In the genomic region with DNA sequence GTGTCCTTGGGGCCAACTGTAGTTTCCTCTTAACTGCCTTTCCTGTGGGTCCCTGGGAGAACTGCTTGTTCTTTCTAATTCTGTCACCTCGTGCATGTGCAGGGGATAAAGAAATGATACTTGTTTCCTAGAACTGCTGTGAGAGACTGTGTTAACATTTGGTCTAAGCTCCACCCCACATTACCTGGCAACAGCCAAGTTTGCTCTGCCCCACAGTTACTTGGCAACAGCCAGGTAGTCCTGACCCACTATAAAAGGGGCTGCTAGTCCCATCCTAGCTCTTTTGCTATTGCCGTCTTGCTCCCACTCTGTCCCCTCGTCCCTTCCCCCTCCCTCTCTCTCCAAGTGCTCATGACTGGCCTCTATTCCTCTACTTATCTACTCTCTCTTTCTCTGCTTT, we compare ENCODE assay signal across 24 mouse cellular contexts. TPM values are rescaled to one million over a fixed set of nuclear protein-coding genes. Genes with fewer than 3 reads are reported as not detected.
A peak's percentile ranks its signal among the peaks of the same experiment; 100 is the strongest.
DNase-seq lines count a peak whose midpoint lies in the region; ATAC-seq and TF ChIP-seq lines count a peak whose summit lies in the region.
"Had no signal": no experiment of that assay in that cellular context is flagged by ENCODE, and none has a peak within 500 bp of the region (broad histone marks: within the 10 kb centered on the region; RNA-seq: fewer than 3 reads in every experiment).

No protein-coding gene starts in this region.

- no peak for DNase-seq in midbrain, embryonic 14.5 days
- no peak for DNase-seq in neural tube, embryonic 10.5 days (ENCODE audit: extremely low spot score, low spot score)
- DNase-seq in stomach, postnatal 0 days (ENCODE audit: low spot score): peak; percentile 19
- no peak for DNase-seq in adrenal gland, postnatal 10 days
- DNase-seq: adrenal gland, adult 8-10 months; cerebellum, adult 11 months; cerebellum, adult 8-10 months; cerebellum, postnatal 14 days; gastrocnemius, postnatal 36 days; heart, adult 11 months; heart, postnatal 36 days had no signal

- H3K4me2 ChIP-seq in forebrain, embryonic 16.5 days (ENCODE audit: low read length): no peak overlapping the region; the same call in 1 of the 2 replicates
- H3K4me2 ChIP-seq in forebrain, embryonic 12.5 days: no peak overlapping the region
- peak overlapping the region; percentile 31; the same call in 1 of the 2 replicates for H3K4me2 ChIP-seq in midbrain, embryonic 12.5 days (replicated peaks)
- no peak overlapping the region for H3K4me2 ChIP-seq in midbrain, embryonic 14.5 days (ENCODE audit: low read length)
- H3K4me2 ChIP-seq in neural tube, embryonic 12.5 days (replicated peaks): 0 out of 2 replicates have a peak overlapping the region, but pooled peaks have one; percentile 10
- no peak overlapping the region for H3K4me2 ChIP-seq in stomach, postnatal 0 days (replicated peaks; ENCODE audit: low read depth)
- H3K4me2 ChIP-seq: embryonic facial prominence, embryonic 15.5 days had no signal

- H3K9me3 ChIP-seq in forebrain, embryonic 16.5 days (ENCODE audit: control insufficient read depth, low read length): no peaks in the 10 kb centered on the region
- no peaks in the 10 kb centered on the region for H3K9me3 ChIP-seq in forebrain, embryonic 12.5 days
- H3K9me3 ChIP-seq in midbrain, embryonic 12.5 days: no peaks in the 10 kb centered on the region
- H3K9me3 ChIP-seq in midbrain, embryonic 14.5 days (ENCODE audit: control insufficient read depth, low read length): no peaks in the 10 kb centered on the region
- H3K9me3 ChIP-seq in neural tube, embryonic 12.5 days: no peaks in the 10 kb centered on the region
- H3K9me3 ChIP-seq in stomach, postnatal 0 days (ENCODE audit: control insufficient read depth, low read length): no peaks in the 10 kb centered on the region
- H3K9me3 ChIP-seq: embryonic facial prominence, embryonic 15.5 days; heart, embryonic 13.5 days; hindbrain, embryonic 13.5 days had no signal

- TF ChIP-seq EP300 in stomach, postnatal 0 days (optimal IDR thresholded peaks at IDR 0.05): no peak

- 24% methylated on average over 3 of the region's 3 CpGs for WGBS in forebrain, embryonic 16.5 days
- 26% methylated on average over 3 of the region's 3 CpGs for whole genome bisulfite sequencing in forebrain, embryonic 12.5 days
- 27% methylated on average over 3 of the region's 3 CpGs for WGBS in midbrain, embryonic 12.5 days
- 21% methylated on average over 3 of the region's 3 CpGs for WGBS in midbrain, embryonic 14.5 days
- WGBS in neural tube, embryonic 12.5 days: 35% methylated on average over 3 of the region's 3 CpGs
- 41% methylated on average over 3 of the region's 3 CpGs for WGBS in stomach, postnatal 0 days

- H3K9ac ChIP-seq in forebrain, embryonic 16.5 days (replicated peaks; ENCODE audit: low read depth, low read length): no peak overlapping the region
- H3K9ac ChIP-seq in forebrain, embryonic 12.5 days: no peak overlapping the region
- H3K9ac ChIP-seq in midbrain, embryonic 12.5 days (replicated peaks): no peak overlapping the region
- no peak overlapping the region for H3K9ac ChIP-seq in midbrain, embryonic 14.5 days (replicated peaks; ENCODE audit: low read length)
- no peak overlapping the region for H3K9ac ChIP-seq in neural tube, embryonic 12.5 days
- H3K9ac ChIP-seq in stomach, postnatal 0 days (ENCODE audit: low read length): no peak overlapping the region
- H3K9ac ChIP-seq: embryonic facial prominence, embryonic 15.5 days; heart, embryonic 13.5 days; hindbrain, embryonic 13.5 days had no signal

- H3K27me3 ChIP-seq in forebrain, embryonic 16.5 days (replicated peaks; ENCODE audit: control insufficient read depth, insufficient read depth, low read length): no peaks in the 10 kb centered on the region
- H3K27me3 ChIP-seq in forebrain, embryonic 12.5 days: peaks cover 50% of the 10 kb centered on the region
- peaks cover 69% of the 10 kb centered on the region for H3K27me3 ChIP-seq in midbrain, embryonic 12.5 days
- 0 out of 2 replicates have a peak, but pooled peaks cover 3% of the 10 kb centered on the region for H3K27me3 ChIP-seq in midbrain, embryonic 14.5 days (ENCODE audit: control insufficient read depth, insufficient read depth, low read length)
- no peaks in the 10 kb centered on the region for H3K27me3 ChIP-seq in neural tube, embryonic 12.5 days (replicated peaks)
- no peaks in the 10 kb centered on the region for H3K27me3 ChIP-seq in stomach, postnatal 0 days (ENCODE audit: control insufficient read depth, insufficient read depth, low read length)
- H3K27me3 ChIP-seq: heart, embryonic 13.5 days; Patski had no signal

- peak; percentile 4; the same call in 1 of the 2 replicates for ATAC-seq in forebrain, embryonic 16.5 days
- ATAC-seq in forebrain, embryonic 12.5 days (ENCODE audit: low FRiP score): no peak
- ATAC-seq in midbrain, embryonic 12.5 days (ENCODE audit: low FRiP score, low read depth): no peak
- ATAC-seq in midbrain, embryonic 14.5 days (ENCODE audit: low FRiP score, low TSS enrichment): no peak
- ATAC-seq in neural tube, embryonic 12.5 days (ENCODE audit: low FRiP score, low read depth): no peak
- no peak for ATAC-seq in stomach, postnatal 0 days (ENCODE audit: low FRiP score, low TSS enrichment)
- ATAC-seq: intestine, embryonic 16.5 days; Patski had no signal

- no peak for TF ChIP-seq CTCF in stomach, postnatal 0 days (IDR thresholded peaks at IDR 0.05; ENCODE audit: low read depth)

- peaks cover 11% of the 10 kb centered on the region for H3K4me1 ChIP-seq in forebrain, embryonic 16.5 days (replicated peaks; ENCODE audit: control insufficient read depth, insufficient read depth, low read length)
- peaks cover 19% of the 10 kb centered on the region for H3K4me1 ChIP-seq in forebrain, embryonic 12.5 days
- peaks cover 19% of the 10 kb centered on the region for H3K4me1 ChIP-seq in midbrain, embryonic 12.5 days
- peaks cover 9% of the 10 kb centered on the region for H3K4me1 ChIP-seq in midbrain, embryonic 14.5 days (ENCODE audit: control insufficient read depth, insufficient read depth, low read length)
- 0 out of 2 replicates have a peak, but pooled peaks cover 8% of the 10 kb centered on the region for H3K4me1 ChIP-seq in neural tube, embryonic 12.5 days
- no peaks in the 10 kb centered on the region for H3K4me1 ChIP-seq in stomach, postnatal 0 days (replicated peaks; ENCODE audit: control insufficient read depth, insufficient read depth)
- H3K4me1 ChIP-seq: embryonic facial prominence, embryonic 15.5 days had no signal

- H3K27ac ChIP-seq in forebrain, embryonic 16.5 days (ENCODE audit: low read length): no peak overlapping the region
- H3K27ac ChIP-seq in forebrain, embryonic 12.5 days: no peak overlapping the region
- no peak overlapping the region for H3K27ac ChIP-seq in midbrain, embryonic 12.5 days (replicated peaks)
- no peak overlapping the region for H3K27ac ChIP-seq in midbrain, embryonic 14.5 days (replicated peaks; ENCODE audit: low read depth, low read length)
- H3K27ac ChIP-seq in neural tube, embryonic 12.5 days: no peak overlapping the region
- no peak overlapping the region for H3K27ac ChIP-seq in stomach, postnatal 0 days (replicated peaks)
- H3K27ac ChIP-seq: embryonic facial prominence, embryonic 15.5 days; heart, embryonic 13.5 days; hindbrain, embryonic 13.5 days had no signal

- no peaks in the 10 kb centered on the region for H3K36me3 ChIP-seq in forebrain, embryonic 16.5 days (ENCODE audit: control insufficient read depth, insufficient read depth)
- no peaks in the 10 kb centered on the region for H3K36me3 ChIP-seq in forebrain, embryonic 12.5 days (replicated peaks)
- no peaks in the 10 kb centered on the region for H3K36me3 ChIP-seq in midbrain, embryonic 12.5 days
- H3K36me3 ChIP-seq in midbrain, embryonic 14.5 days (ENCODE audit: control insufficient read depth, insufficient read depth, low read length): no peaks in the 10 kb centered on the region
- H3K36me3 ChIP-seq in neural tube, embryonic 12.5 days: no peaks in the 10 kb centered on the region
- H3K36me3 ChIP-seq in stomach, postnatal 0 days (ENCODE audit: control insufficient read depth, insufficient read depth, low read length): no peaks in the 10 kb centered on the region
- H3K36me3 ChIP-seq: embryonic facial prominence, embryonic 15.5 days; heart, embryonic 13.5 days; hindbrain, embryonic 13.5 days had no signal

- H3K4me3 ChIP-seq in forebrain, embryonic 16.5 days (replicated peaks; ENCODE audit: low read length): no peak overlapping the region
- no peak overlapping the region for H3K4me3 ChIP-seq in forebrain, embryonic 12.5 days (replicated peaks)
- no peak overlapping the region for H3K4me3 ChIP-seq in midbrain, embryonic 12.5 days
- H3K4me3 ChIP-seq in midbrain, embryonic 14.5 days (replicated peaks; ENCODE audit: low read depth, low read length): no peak overlapping the region
- no peak overlapping the region for H3K4me3 ChIP-seq in neural tube, embryonic 12.5 days
- H3K4me3 ChIP-seq in stomach, postnatal 0 days (ENCODE audit: low read depth, low read length): no peak overlapping the region
- H3K4me3 ChIP-seq: embryonic facial prominence, embryonic 15.5 days; erythroblast, embryonic 14.5 days; heart, embryonic 13.5 days; hindbrain, embryonic 13.5 days had no signal

RNA-seq across cellular contexts. Expression of a gene that starts 28.2 kb away (rescaled TPM):
- 0.38 and 0.41 TPM in 2 replicates for polyA plus RNA-seq in forebrain, embryonic 16.5 days (2015; fragmentation: Nextera tagmentation; extraction: Ambion mirVana)
- 9.8 and 19.6 TPM in 2 replicates for polyA plus RNA-seq in forebrain, embryonic 12.5 days (2016; fragmentation: Nextera tagmentation; extraction: Ambion mirVana)
- 23.7 and 36.4 TPM in 2 replicates for polyA plus RNA-seq in midbrain, embryonic 12.5 days (2016; fragmentation: Nextera tagmentation; extraction: Ambion mirVana)
- 0.49 and 1.5 TPM in 2 replicates for polyA plus RNA-seq in midbrain, embryonic 14.5 days (2014; fragmentation: Nextera tagmentation; extraction: Ambion mirVana)
- polyA plus RNA-seq in neural tube, embryonic 12.5 days (2016; fragmentation: Nextera tagmentation; extraction: Ambion mirVana): 11.3 and 15.0 TPM in 2 replicates
- polyA plus RNA-seq in stomach, postnatal 0 days (2015; fragmentation: Nextera tagmentation; extraction: Ambion mirVana): 2.0 and 2.3 TPM in 2 replicates
- under 1 TPM in 1 of 2 experiments, not detected in 1; 0.15 TPM for total RNA-seq in adrenal gland, postnatal 10 days (2021)
- total RNA-seq: CH12.LX; common myeloid progenitor, adult 5-6 weeks; gastrocnemius, adult 8-10 months; gastrocnemius, postnatal 36 days had no signal
- polyA plus RNA-seq: erythroblast, embryonic 14.5 days; Patski had no signal

Comparison
In these comparisons a context has a peak if more than half of its experiments do, and no peak if none do; other contexts are left out.
1. H3K4me2 ChIP-seq: peak in midbrain, embryonic 12.5 days (single experiment) and neural tube, embryonic 12.5 days (single experiment); none in forebrain, embryonic 16.5 days (single experiment), forebrain, embryonic 12.5 days (single experiment), midbrain, embryonic 14.5 days (single experiment) and stomach, postnatal 0 days (single experiment).